Mouse (Mus musculus) forebrain, embryonic 16.5 days (tissue): Measurements from ENCODE around the gene Atg10. TPM values are rescaled to one million over a fixed set of nuclear protein-coding genes. Genes with fewer than 3 reads are reported as not detected.
A peak's percentile ranks its signal among the peaks of the same experiment; 100 is the strongest.
"Not testable (repeated sequence)": the region's sequence is repeated elsewhere in the genome, so short reads cannot be mapped to it uniquely, and the experiment has no call there.

Source experiments
- ATAC-seq: fragments of 200-750 bp; cut with Nextera tagmentation; 2 replicates; pipeline ENCODE4 v1.8.0; 2017; ENCODE audit warnings: mild to moderate bottlenecking, moderate library complexity
- H3K27ac ChIP-seq: fragments of 300-500 bp; sonication (generic); 2 replicates; pipeline ENCODE4 v1.5.1; 2014; ENCODE audit warnings: low read length, control low read depth
- H3K27me3 ChIP-seq: fragments of 300-500 bp; sonication (generic); replicated peaks from 2 replicates; pipeline ENCODE4 v1.6.1; 2014; ENCODE audit warnings: low read length; ENCODE audit not compliant: control insufficient read depth, insufficient read depth
- H3K36me3 ChIP-seq: fragments of 300-500 bp; sonication (generic); 2 replicates; pipeline ENCODE4 v1.6.1; 2014; ENCODE audit not compliant: control insufficient read depth, insufficient read depth
- H3K4me1 ChIP-seq: fragments of 300-500 bp; sonication (generic); replicated peaks from 2 replicates; pipeline ENCODE4 v1.6.1; 2014; ENCODE audit warnings: low read length; ENCODE audit not compliant: control insufficient read depth, insufficient read depth
- H3K4me2 ChIP-seq: fragments of 300-500 bp; sonication (generic); 2 replicates; pipeline ENCODE4 v1.6.1; 2014; ENCODE audit warnings: mild to moderate bottlenecking, low read length, control low read depth
- H3K4me3 ChIP-seq: fragments of 300-500 bp; sonication (generic); replicated peaks from 2 replicates; pipeline ENCODE4 v1.5.1; 2014; ENCODE audit warnings: mild to moderate bottlenecking, low read length, control low read depth
- H3K9ac ChIP-seq: fragments of 300-500 bp; sonication (generic); replicated peaks from 2 replicates; pipeline ENCODE4 v1.6.1; 2014; ENCODE audit warnings: low read depth, low read length, control low read depth
- H3K9me3 ChIP-seq: fragments of 300-500 bp; sonication (generic); 2 replicates; pipeline ENCODE4 v1.6.1; 2016; ENCODE audit warnings: low read length; ENCODE audit not compliant: control insufficient read depth
- WGBS: fragments of 180-500 bp; shearing (Covaris S2); extraction: QIAGEN DNeasy Blood & Tissue Kit; methylation state at CpG from one replicate; pipeline ENCODE4 v1.1.7; 2014; 5-methylcytosine and 5-hydroxymethylcytosine counted together
- polyA plus RNA-seq: library from polyadenylated mRNA; unstranded; fragments of >200 nt; fragmentation: Nextera tagmentation; extraction: Ambion mirVana; gene quantifications from 2 replicates; pipeline ENCODE4 v1.2.1, GENCODE M21; 2015

The Atg10 gene
- polyA plus RNA-seq, 1 experiment from 2014 or later, result 14.0 TPM

DNA sequence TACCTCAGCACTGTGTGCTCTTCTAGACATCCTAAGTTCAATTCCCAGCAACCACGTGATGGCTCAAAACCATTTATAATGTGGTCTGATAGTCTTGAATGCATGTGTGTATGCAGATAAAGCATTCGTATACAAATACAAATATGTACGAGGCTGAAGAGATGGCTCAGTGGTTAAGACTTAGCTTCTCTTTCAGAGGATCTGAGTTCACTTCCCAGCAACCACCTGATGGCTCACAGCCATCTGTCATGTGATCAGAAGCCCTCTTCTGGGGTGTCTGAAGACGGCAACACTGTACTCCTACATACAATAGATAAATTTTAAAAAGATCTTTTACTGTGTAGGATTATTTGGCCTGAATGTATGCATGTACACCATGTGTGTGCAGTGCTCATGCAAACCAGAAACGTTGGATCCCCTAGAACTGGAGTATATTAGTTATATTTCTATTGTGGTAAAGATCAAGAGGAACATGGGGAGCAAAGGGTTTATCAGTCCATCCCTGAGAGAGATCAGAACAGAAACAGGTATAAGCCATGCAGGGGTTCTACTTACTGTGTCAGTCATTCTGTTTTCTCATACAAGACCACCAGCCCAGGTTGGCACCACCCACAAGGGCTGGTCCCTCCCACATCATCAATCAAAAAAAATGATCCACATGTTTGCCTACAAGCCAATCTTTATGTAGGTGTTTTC, 296.7 kb downstream of the Atg10 start:
- Histone ChIP-seq H3K9ac (no peak overlapping the region), H3K4me2 (no peak overlapping the region), H3K27ac (no peak overlapping the region), H3K27me3 (no peaks in the 10 kb centered on the region), H3K9me3 (no peaks in the 10 kb centered on the region), H3K4me3 (no peak overlapping the region), H3K36me3 (peaks cover 12% of the 10 kb centered on the region), H3K4me1 (peaks cover 6% of the 10 kb centered on the region; the same call in 1 of the 2 replicates)
- 71% methylated on average over 5 of the region's 5 CpGs for WGBS
- no peak for ATAC-seq

GRCm38 (mm10) chr13:90926125-90926765, 297.5 kb downstream of the Atg10 start:
- Histone ChIP-seq H3K9me3 (no peaks in the 10 kb centered on the region), H3K4me2 (no peak overlapping the region), H3K9ac (no peak overlapping the region), H3K27me3 (no peaks in the 10 kb centered on the region), H3K27ac (no peak overlapping the region), H3K4me3 (no peak overlapping the region), H3K4me1 (peaks cover 6% of the 10 kb centered on the region; the same call in 1 of the 2 replicates), H3K36me3 (peaks cover 12% of the 10 kb centered on the region)
- WGBS, result 81% methylated on average over 7 of the region's 7 CpGs
- ATAC-seq, result no peak

DNA sequence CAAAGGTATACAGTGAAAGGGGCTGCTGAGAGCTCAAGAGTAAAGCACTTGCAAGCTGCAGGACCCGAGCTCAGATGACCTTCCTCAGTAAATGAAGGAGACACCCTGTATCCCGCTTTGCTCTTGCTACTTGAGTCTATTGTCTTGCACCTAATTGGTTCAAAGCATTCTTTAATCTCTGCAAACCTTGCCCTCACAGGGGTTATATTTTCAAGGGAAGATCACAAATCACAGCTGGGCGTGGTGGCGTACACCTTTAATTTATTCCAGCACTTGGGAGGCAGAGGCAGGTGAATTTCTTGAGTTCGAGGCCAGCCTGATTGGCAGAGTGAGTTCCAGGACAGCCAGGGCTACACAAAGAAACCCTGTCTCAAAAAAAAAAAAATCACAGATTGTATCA, 298.6 kb downstream of the Atg10 start:
- WGBS, result 88% methylated on average over 5 of the region's 5 CpGs
- no peak overlapping the region for H3K9ac ChIP-seq
- no peaks in the 10 kb centered on the region for H3K27me3 ChIP-seq
- no peak for ATAC-seq
- peaks cover 6% of the 10 kb centered on the region; the same call in 1 of the 2 replicates for H3K4me1 ChIP-seq
- H3K27ac ChIP-seq, result no peak overlapping the region
- no peaks in the 10 kb centered on the region for H3K9me3 ChIP-seq
- no peak overlapping the region for H3K4me3 ChIP-seq
- no peak overlapping the region for H3K4me2 ChIP-seq
- peaks cover 12% of the 10 kb centered on the region for H3K36me3 ChIP-seq

DNA sequence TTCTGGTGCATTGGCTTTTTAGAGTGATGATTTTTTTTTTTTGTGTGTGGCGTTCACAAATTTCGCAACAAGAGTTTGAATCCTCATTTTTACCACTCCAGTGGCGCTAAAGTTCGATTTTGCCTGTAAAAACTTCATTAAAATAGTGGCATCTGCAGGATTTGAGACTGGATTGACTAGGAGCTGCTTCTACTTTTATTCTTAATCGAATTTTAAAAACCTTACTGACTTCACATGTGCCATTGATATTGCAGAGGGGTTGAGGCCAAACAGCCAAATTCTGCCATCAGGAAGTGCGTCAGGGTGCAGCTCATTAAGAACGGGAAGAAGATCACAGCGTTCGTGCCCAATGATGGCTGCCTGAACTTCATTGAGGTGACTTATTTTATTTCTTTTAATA, 299.7 kb downstream of the Atg10 start:
- H3K27ac ChIP-seq, result no peak overlapping the region
- 48% methylated on average over 9 of the region's 9 CpGs for WGBS
- peaks cover 12% of the 10 kb centered on the region for H3K36me3 ChIP-seq
- peak overlapping the region; percentile 93; the same call in 1 of the 2 replicates for H3K9ac ChIP-seq
- H3K27me3 ChIP-seq, result no peaks in the 10 kb centered on the region
- H3K4me2 ChIP-seq, result peak overlapping the region; percentile 68
- no peak for ATAC-seq
- H3K4me1 ChIP-seq, result peaks cover 6% of the 10 kb centered on the region; the same call in 1 of the 2 replicates
- H3K9me3 ChIP-seq, result no peaks in the 10 kb centered on the region
- peak overlapping the region; percentile 84 for H3K4me3 ChIP-seq

DNA sequence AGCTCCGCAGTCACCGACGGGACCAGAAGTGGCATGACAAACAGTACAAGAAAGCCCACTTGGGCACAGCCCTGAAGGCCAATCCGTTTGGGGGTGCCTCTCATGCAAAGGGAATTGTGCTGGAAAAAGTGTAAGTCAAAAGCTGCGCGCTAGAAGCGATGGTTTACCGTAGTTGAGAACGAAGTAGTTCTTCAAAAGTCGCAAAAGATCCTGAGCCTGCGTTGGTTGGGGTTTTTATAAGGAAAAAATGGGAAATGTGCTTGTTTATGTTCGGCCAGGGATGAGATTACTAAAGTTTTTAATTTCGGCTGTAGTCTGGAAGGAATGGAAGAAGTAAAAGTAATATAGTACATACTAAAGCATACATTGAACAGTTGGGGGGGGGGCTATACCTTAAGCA, 300.2 kb downstream of the Atg10 start:
- H3K36me3 ChIP-seq, result peaks cover 12% of the 10 kb centered on the region
- peak overlapping the region; percentile 93 for H3K9ac ChIP-seq
- H3K27ac ChIP-seq, H3K27me3 ChIP-seq, H3K4me1 ChIP-seq, ATAC-seq, H3K9me3 ChIP-seq: not testable (repeated sequence)
- H3K4me3 ChIP-seq, result peak overlapping the region; percentile 84
- peak overlapping the region; percentile 68 for H3K4me2 ChIP-seq
- 1% methylated on average over 13 of the region's 13 CpGs for WGBS

- Histone ChIP-seq H3K4me3 (peak within 1 kb of the TSS; percentile 84), H3K9me3 (no peaks in the 10 kb centered on the region), H3K4me1 (peaks cover 6% of the 10 kb centered on the region; the same call in 1 of the 2 replicates), H3K9ac (peak within 1 kb of the TSS; percentile 93), H3K36me3 (peaks cover 12% of the 10 kb centered on the region), H3K4me2 (peak within 1 kb of the TSS; percentile 68), H3K27me3 (no peaks in the 10 kb centered on the region), H3K27ac (peak within 1 kb of the TSS; percentile 77)
- under 1% methylated on average over 57 of the region's 57 CpGs for WGBS
- peak; percentile 97 for ATAC-seq
Observed at GRCm38 (mm10) chr13:90922751-90923612, 300.8 kb downstream of the Atg10 start, which contains the start of gene Rps23. Gene Rps23, plus strand, starts transcription at chr13:90922958.

DNA sequence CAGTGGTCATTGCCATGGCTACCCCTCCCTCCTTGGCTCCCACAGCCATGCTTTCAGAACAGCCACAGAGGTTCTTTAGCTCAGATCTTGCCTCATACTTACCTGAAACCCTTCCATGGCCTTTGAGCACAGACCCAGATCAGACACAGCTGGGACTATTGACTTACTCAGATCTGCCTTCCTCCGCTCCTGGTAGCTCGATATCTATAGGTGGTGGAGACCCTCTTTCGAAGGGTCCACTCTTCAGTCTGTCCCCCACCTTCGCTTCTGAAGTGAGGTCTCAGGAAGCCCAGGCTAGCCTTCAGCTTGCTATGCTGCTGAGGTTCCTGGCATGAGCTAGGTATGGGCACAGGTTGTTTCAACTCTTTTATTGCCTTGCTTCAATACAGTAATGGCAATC, 309.0 kb downstream of the Atg10 start:
- Histone ChIP-seq H3K4me1 (peaks cover 14% of the 10 kb centered on the region), H3K4me3 (no peak overlapping the region), H3K4me2 (no peak overlapping the region), H3K27me3 (no peaks in the 10 kb centered on the region), H3K36me3 (no peaks in the 10 kb centered on the region), H3K27ac (no peak overlapping the region), H3K9ac (no peak overlapping the region), H3K9me3 (no peaks in the 10 kb centered on the region)
- 94% methylated on average over 4 of the region's 4 CpGs for WGBS
- ATAC-seq, result no peak

DNA sequence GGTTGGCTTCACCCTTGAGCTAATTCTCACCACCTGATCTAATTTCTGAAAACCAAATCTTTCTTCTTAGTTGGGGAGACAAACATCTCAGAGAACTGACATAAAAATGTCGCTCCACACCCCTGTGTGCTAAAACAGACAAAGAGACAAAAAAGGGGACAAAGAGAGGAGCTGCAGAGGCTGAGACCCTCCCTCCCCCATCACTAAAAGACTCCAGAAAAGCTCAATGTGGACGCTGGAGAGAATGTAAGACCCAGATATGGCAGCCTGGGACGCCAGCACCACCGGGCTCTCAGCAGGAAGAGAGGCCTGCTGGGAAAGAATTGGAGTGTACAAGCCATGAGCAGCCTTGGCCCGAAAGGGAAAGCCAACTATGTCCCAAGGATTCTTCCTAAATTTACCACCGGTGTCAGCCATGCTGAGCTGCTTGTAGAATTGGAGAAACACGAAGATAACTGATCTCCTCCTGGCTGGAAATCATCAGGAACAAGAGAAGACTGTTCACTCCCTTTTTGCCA, 310.0 kb downstream of the Atg10 start:
- peak overlapping the region; percentile 26 for H3K4me2 ChIP-seq
- H3K9ac ChIP-seq, result no peak overlapping the region; the same call in 1 of the 2 replicates
- ATAC-seq, result peak; percentile 39; the same call in 1 of the 2 replicates

More for the DNA sequence above, 310.0 kb downstream of the Atg10 start:
- no peaks in the 10 kb centered on the region for H3K27me3 ChIP-seq
- WGBS, result 30% methylated on average over 7 of the region's 7 CpGs
- no peak overlapping the region for H3K4me3 ChIP-seq
- peaks cover 14% of the 10 kb centered on the region for H3K4me1 ChIP-seq
- no peaks in the 10 kb centered on the region for H3K36me3 ChIP-seq
- H3K27ac ChIP-seq, result peak overlapping the region; percentile 89
- no peaks in the 10 kb centered on the region for H3K9me3 ChIP-seq
